Mouse (Mus musculus) right cerebral cortex, postnatal 36 days (tissue): ENCODE results near the gene Ppp1r11.
A peak's percentile ranks its signal among the peaks of the same experiment; 100 is the strongest.

Experiments
- DNase-seq, 2 experiments: peaks; one replicate each; pipeline ENCODE4 v3.0.0; 2022; ENCODE audit warnings: low spot score in 2 of 2, mixed read lengths in 1 of 2

The Ppp1r11 gene

GRCm38 (mm10) chr17:36915076-36915475 is 36.5 kb downstream of the Ppp1r11 start:
- peak in 1 of 2 experiments; percentile 40 for DNase-seq

- peak; percentile 47 to 67 for DNase-seq
Measured at GRCm38 (mm10) chr17:36914108-36914507, 37.4 kb downstream of the Ppp1r11 start.

DNA sequence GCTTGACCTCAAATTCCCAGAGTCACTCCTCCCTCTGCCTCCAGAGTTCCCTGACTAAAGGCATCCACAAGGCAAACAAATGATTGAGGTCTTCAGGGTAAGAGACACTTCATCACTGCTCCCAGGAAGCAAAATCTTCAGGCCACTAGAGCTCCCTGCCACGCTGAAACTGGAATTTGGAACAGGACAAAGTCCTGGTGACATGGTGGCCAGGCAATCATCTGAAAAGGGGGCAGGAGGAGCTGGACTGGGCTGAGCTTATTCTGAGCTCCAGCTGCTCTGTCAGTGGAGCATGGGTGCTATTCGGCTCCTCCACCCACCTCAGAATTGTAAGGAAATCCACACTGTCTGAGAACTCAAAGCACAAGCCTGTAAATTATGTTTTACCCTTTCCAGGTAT is 39.5 kb downstream of the Ppp1r11 start:
- no peak for DNase-seq

- no peak for DNase-seq
Measured at GRCm38 (mm10) chr17:36909802-36910201, 41.7 kb downstream of the Ppp1r11 start.

GRCm38 (mm10) chr17:36908235-36908634 is 43.3 kb downstream of the Ppp1r11 start:
- no peak for DNase-seq

GRCm38 (mm10) chr17:36903651-36904050 is 47.9 kb downstream of the Ppp1r11 start:
- no peak for DNase-seq

- DNase-seq = no peak
Measured at GRCm38 (mm10) chr17:36900691-36901090, 50.9 kb downstream of the Ppp1r11 start.

DNA sequence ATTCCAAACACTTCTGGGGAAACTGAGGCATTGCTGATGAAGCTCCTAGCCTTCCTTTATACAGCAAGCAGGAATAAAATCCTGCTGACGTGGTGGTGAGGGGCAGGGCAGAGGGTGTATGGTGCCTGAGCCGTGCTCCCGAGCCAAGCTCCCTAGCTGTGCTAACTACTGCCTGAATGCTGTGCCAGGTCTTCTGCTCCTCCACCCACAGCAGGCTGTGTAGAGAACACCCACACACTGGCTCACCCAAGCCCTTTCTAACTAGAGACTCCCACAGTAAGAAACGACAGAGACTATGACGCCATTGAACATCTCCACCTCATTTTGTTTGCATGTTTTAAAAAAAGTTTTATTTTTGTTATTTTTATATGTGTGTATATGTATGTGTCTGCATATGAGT is 51.5 kb downstream of the Ppp1r11 start:
- peak; percentile 16 to 49 for DNase-seq

DNA sequence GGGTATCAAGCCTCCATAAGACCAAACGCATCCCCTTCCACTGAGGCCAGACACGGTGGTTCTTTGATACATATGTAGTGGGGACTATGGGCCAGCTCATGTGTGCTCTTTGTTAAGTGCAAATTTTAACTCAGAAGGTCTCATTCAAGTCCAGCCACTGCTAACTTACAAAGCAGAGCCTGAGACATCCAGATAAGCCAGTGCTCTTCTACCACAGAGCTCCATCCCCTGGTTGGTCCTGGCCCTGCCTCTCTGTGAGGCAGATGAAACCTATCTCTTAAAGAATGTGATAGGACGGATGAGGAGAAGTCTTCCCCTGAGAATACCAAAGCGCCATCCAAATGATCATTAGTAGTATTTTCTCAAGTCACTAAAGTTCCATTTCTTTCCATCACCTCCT is 52.2 kb downstream of the Ppp1r11 start:
- DNase-seq = no peak
